Mouse (Mus musculus): ENCODE measurements at regions not wholly inside any gene's neighbourhood (a gene's known extent, or its start where the extent isn't known, plus 50 kb on each side); places are given as distances from the start of the nearest gene placed in this dataset.

DNA sequence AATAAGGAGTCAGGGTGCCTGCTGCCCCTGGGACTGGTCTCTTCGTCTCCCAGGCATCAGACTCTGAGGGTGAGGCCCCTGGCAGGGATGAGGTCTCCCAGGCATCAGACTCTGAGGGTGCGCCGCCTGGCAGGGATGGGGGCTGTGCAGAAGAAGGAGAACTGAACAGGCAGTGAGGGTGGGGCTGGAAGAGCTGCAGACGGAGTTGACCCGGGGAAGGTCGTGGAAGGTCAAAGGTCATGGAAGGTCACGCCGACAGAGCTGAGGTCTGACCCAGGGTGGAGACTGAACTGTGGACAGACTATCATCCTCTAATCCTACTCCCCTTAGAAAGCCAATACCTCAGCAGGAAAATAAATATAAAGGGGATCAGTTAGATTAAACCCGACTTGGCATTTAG is 50.6 kb upstream of the Grik3 start:
- no peak for DNase-seq (ENCODE audit: low spot score in 2 of 2)

DNA sequence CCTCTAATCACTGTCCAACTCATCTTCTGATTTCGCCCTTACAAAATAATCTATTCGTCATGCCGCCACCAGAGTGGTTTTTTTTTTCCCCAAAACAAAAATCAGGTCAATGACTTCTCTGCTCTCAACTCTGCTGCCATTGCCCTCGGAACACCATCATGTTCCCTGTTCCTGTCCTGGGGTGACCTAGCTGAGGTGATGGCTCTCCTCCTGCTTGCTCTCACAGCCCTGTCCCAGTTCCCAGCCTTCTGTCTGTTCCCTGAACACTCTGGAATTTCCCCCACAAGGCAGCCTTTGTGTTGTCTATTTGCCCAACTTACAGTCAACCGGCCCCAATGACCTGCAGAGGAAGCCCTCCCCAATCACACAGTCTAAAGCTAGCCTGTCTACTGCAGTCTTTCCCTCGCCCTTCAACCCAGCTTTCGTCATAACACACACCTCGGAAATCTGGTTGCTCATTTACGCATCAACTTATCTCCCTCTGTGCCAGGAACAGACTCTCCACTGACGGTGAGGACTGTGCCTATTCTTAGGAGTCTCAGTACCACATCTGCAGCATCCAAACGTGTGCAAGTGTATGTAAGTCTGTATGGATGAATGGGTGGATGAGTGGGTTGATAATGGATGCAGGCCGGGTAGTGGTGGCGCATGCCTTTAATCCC is 53.2 kb upstream of the Grik3 start:
- no peak for DNase-seq (ENCODE audit: low spot score in 2 of 2)

- DNase-seq (ENCODE audit: low spot score in 2 of 2): no peak
Measured at GRCm38 (mm10) chr4:125433511-125433910, 57.0 kb upstream of the Grik3 start.

- DNase-seq (ENCODE audit: low spot score in 2 of 2): no peak
Measured at GRCm38 (mm10) chr4:125431648-125432047, 58.9 kb upstream of the Grik3 start.

- DNase-seq (ENCODE audit: low spot score in 2 of 2): no peak
Measured at GRCm38 (mm10) chr4:125430845-125431244, 59.7 kb upstream of the Grik3 start.

DNA sequence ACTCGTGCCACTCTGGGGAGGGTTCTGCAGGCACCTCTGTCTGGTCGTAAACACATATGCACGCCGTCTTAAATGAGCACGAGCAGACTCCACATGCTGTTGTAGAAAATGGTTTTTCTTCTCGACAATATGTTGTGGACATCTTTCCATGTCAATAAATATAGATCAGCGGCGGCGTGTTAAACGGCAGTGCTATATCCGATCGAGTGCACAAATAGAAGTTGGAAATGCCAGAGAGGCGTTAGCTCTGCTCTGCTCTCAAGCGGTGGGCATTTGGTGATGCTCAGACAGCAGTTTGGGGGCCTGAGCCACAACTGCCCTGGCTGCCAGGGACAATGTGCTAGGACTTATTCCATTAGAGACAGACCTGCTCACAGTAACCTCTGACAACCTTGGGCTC is 61.8 kb upstream of the Grik3 start:
- no peak for DNase-seq (ENCODE audit: low spot score in 2 of 2)

GRCm38 (mm10) chr4:125420561-125421241 is 69.8 kb upstream of the Grik3 start:
- DNase-seq (ENCODE audit: low spot score in 2 of 2): no peak

GRCm38 (mm10) chr4:125419491-125420255 is 70.8 kb upstream of the Grik3 start:
- DNase-seq (ENCODE audit: low spot score in 2 of 2): no peak

GRCm38 (mm10) chr4:125415308-125415707 is 75.2 kb upstream of the Grik3 start:
- DNase-seq (ENCODE audit: low spot score in 2 of 2): no peak

- no peak for DNase-seq (ENCODE audit: low spot score in 2 of 2)
Measured at GRCm38 (mm10) chr4:125413833-125414719, 76.4 kb upstream of the Grik3 start.

DNA sequence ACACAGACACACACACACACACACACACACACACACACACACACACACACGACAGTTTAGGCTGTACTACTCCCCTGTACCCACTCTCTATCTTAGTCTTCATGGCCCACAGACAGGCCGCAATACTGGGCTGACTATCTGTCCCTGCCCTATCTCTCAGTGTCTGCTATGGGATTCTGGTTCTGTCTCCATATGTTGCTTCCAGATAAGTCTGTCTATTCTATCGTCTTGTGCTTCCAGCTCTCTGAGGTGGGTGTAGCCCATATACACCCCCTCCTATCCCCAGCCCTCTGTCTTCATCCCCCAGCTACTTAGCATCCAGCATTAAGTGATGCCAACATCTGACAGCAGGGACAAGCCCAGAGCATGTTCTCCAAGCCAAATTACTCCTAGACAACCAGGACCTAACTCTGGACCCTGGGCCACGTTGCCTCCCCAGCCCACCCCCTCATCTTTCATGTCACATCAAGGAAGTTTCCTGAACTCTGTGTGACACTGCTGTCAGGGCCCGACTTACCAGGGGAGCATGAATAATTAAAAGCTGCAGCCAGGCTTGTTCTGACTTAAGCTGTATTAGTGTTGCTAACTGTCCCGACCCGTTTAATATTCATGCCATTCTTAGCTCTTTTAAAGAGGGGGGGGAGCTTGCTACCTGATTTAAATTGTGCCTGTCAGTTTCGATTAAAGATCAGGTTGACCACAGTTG is 79.6 kb upstream of the Grik3 start:
- DNase-seq (ENCODE audit: low spot score in 2 of 2): no peak

GRCm38 (mm10) chr4:125399376-125400112 is 91.0 kb upstream of the Grik3 start:
- DNase-seq (ENCODE audit: low spot score in 2 of 2): peak in 1 of 2 experiments; percentile 45

DNA sequence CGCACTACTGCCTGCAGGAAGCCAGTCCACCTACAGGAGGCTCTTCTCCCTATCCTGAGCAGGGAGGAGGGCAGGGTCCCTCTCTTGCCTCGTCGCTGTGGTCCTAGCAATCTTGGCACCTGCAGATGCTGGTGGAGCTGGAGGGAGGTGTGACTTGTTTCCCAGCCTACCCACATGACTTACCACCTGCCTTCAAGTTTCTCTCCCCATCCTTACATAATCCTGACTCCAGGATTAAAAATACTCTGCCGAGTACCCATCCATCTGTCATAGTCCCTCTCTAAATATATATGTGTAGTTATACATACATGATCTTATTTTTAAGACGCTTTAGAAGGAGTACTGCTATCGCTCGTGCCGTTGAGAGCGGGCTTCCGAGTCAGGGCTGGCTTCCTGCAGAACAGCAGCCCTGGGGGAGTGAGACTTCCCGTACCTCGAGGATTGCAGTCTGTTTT is 93.5 kb upstream of the Grik3 start:
- no peak for DNase-seq (ENCODE audit: low spot score in 2 of 2)

- DNase-seq (ENCODE audit: low spot score in 2 of 2): no peak
Measured at GRCm38 (mm10) chr4:125391269-125391668, 99.2 kb upstream of the Grik3 start.

DNA sequence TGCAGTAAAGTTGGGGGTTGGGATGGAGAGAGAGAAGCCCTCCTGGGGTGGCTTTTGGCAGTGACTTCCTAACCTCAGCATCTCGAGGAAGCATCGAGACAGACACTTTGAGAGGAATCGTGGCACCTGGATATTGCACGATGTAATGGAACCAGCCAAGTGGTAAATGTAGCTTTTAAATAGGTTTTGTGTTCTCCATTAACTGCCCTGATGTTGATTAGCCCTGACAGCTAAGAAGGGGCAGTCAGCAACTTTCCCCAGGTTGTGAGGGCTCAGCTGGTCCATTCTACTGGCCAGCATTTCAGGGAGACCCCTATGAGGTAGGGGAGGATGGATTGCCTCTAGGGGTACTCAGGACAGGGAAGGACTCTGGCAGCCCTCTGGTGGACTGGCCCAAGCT is 104.7 kb upstream of the Grik3 start:
- no peak for DNase-seq (ENCODE audit: low spot score in 2 of 2)

DNA sequence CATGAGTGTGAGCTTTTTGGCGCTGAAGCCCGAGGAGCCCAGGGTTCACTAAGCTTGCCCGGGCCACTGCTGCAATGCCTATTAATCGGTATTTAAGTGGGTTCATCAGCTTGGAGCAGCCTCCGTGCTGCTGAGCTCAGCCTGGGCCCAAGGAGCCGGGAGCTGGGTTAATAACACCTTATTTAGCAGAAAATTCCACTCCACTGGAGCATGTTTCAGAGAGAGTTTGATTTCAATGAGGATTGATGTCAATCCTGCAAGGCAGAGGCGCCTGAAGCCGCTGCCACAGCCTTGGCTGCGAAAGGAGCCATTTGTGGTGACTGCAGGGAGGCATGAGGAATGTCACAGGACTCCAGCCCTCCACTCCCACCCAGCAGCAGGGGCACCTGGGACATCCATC is 126.5 kb upstream of the Grik3 start:
- DNase-seq (ENCODE audit: low spot score in 2 of 2): no peak

GRCm38 (mm10) chr4:125361611-125362520 is 128.6 kb upstream of the Grik3 start:
- no peak for DNase-seq (ENCODE audit: low spot score in 2 of 2)

DNA sequence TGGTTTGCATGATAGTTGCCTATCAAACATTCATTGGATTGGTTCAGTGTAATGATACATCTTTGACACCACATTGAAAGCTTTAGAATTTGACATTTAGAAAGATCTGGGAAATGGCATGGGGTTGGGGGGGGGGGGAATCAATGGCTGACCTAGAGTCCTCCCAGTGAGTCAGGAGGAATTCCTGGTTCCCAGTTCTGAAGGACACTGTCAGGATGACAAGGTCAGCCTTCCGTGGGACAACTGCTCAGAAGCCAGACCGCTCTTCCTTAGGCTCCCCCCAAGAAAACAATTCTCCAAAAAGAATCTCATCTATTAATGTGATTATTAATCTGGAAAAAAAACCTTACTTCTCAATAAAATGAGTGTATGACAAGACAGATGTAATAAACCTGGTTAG is 132.1 kb upstream of the Grik3 start:
- DNase-seq (ENCODE audit: low spot score in 2 of 2): no peak

DNA sequence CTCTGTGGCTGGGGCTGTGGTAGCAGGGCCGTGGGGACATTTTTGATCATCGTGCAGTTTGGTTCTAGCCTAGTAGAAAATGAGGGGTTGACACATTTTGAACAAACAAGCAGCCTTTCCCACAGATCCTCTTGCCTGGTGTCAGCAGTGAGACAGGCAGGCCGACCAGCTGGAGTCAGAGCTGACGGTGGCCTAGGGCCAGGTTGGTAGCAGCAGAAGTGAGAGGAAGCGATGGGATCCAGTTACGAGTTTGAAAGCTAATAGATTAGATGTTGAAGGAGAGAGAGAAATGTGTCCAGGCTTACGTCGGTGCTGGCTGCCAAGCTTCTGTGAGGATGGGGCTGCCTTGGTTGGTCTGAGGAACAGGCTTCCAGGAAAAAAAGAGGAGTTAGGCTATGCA is 134.1 kb upstream of the Grik3 start:
- peak in 1 of 2 experiments; percentile 40 for DNase-seq (ENCODE audit: low spot score in 2 of 2)
